Mouse (Mus musculus) layer of hippocampus, postnatal 25 days (tissue): ENCODE data around the gene Zbtb24. TPM values are rescaled to one million over a fixed set of nuclear protein-coding genes. Genes with fewer than 3 reads are reported as not detected.

Source experiments
- DNase-seq, 2 experiments: peaks; one replicate each; pipeline ENCODE4 v3.0.0; 2022; ENCODE audit warnings: mixed read lengths in 2 of 2, low spot score in 1 of 2; ENCODE audit errors: extremely low spot score in 1 of 2
- total RNA-seq, 2 experiments: library from RNA; stranded (reverse); gene quantifications; 2 replicates each; pipeline ENCODE4 v1.2.3; 2021

Zbtb24 gene
- total RNA-seq, 2 experiments from 2014 or later = 17.1 to 24.3 TPM

GRCm38 (mm10) chr10:41461057-41461722 lies 11.0 kb downstream of the Zbtb24 start:
- no peak for DNase-seq

- DNase-seq = no peak
Measured at GRCm38 (mm10) chr10:41464401-41464955, 14.3 kb downstream of the Zbtb24 start.

GRCm38 (mm10) chr10:41467325-41467724 lies 17.1 kb downstream of the Zbtb24 start:
- DNase-seq = no peak

GRCm38 (mm10) chr10:41470693-41471092 lies 20.5 kb downstream of the Zbtb24 start:
- DNase-seq = no peak

GRCm38 (mm10) chr10:41472534-41472933 lies 22.4 kb downstream of the Zbtb24 start:
- no peak for DNase-seq

- DNase-seq = no peak
Measured at GRCm38 (mm10) chr10:41472962-41473481, 22.8 kb downstream of the Zbtb24 start.

- no peak for DNase-seq
Measured at GRCm38 (mm10) chr10:41473782-41474468, 23.7 kb downstream of the Zbtb24 start.

- no peak for DNase-seq
Measured at GRCm38 (mm10) chr10:41474981-41475391, 24.8 kb downstream of the Zbtb24 start.

- DNase-seq = peak; percentile 30 to 46
Measured at GRCm38 (mm10) chr10:41476171-41477017, 26.2 kb downstream of the Zbtb24 start, which contains the start of gene Mical1. Mical1 (plus strand) TSS chr10:41476314.

- DNase-seq = no peak
Measured at GRCm38 (mm10) chr10:41477018-41477277, 26.8 kb downstream of the Zbtb24 start.

GRCm38 (mm10) chr10:41477278-41478181 lies 27.3 kb downstream of the Zbtb24 start:
- peak in 1 of 2 experiments; percentile 23 for DNase-seq

- DNase-seq = no peak
Measured at GRCm38 (mm10) chr10:41479961-41480360, 29.8 kb downstream of the Zbtb24 start.

- no peak for DNase-seq
Measured at GRCm38 (mm10) chr10:41480938-41481880, 31.0 kb downstream of the Zbtb24 start.

GRCm38 (mm10) chr10:41482446-41482845 lies 32.3 kb downstream of the Zbtb24 start:
- no peak for DNase-seq

- no peak for DNase-seq
Measured at GRCm38 (mm10) chr10:41485778-41486177, 35.6 kb downstream of the Zbtb24 start.

GRCm38 (mm10) chr10:41486506-41487170 lies 36.5 kb downstream of the Zbtb24 start:
- DNase-seq = no peak

- DNase-seq = no peak
Measured at GRCm38 (mm10) chr10:41488877-41489276, 38.7 kb downstream of the Zbtb24 start.

GRCm38 (mm10) chr10:41489294-41489693 lies 39.1 kb downstream of the Zbtb24 start:
- DNase-seq = no peak
